Mouse (Mus musculus): ENCODE measurements around the gene Vil1. TPM values are rescaled to one million over a fixed set of nuclear protein-coding genes. Genes with fewer than 3 reads are reported as not detected.
"Not testable (repeated sequence)": the region's sequence is repeated elsewhere in the genome, so short reads cannot be mapped to it uniquely, and the experiment has no call there.

Vil1 gene
- polyA plus RNA-seq, 1 experiment from 2014 or later: 0.15 TPM

- H3K9me3 ChIP-seq; ATAC-seq (ENCODE audit: insufficient number of reproducible peaks, low FRiP score, low TSS enrichment, low read depth); H3K27me3 ChIP-seq; H3K9ac ChIP-seq: not testable (repeated sequence)
- WGBS: 10% methylated on average over 12 of the region's 12 CpGs
- Histone ChIP-seq H3K4me1 (peaks cover 42% of the 10 kb centered on the region), H3K27ac (peak overlapping the region; percentile 96), H3K4me3 (peak overlapping the region; percentile 44), H3K36me3 (peaks cover 24% of the 10 kb centered on the region), H3K4me2 (peak overlapping the region; percentile 81)
Observed at GRCm38 (mm10) chr1:74396456-74397222, 12.5 kb upstream of the Vil1 start.

- Histone ChIP-seq H3K36me3 (peaks cover 24% of the 10 kb centered on the region), H3K4me1 (peaks cover 42% of the 10 kb centered on the region), H3K4me3 (peak overlapping the region; percentile 44), H3K9ac (peak overlapping the region; percentile 40), H3K9me3 (no peaks in the 10 kb centered on the region), H3K27me3 (no peaks in the 10 kb centered on the region; the same call in 1 of the 2 replicates), H3K27ac (peak overlapping the region; percentile 96), H3K4me2 (peak overlapping the region; percentile 81)
- ATAC-seq (ENCODE audit: insufficient number of reproducible peaks, low FRiP score, low TSS enrichment, low read depth): peak; percentile 88
- WGBS: under 1% methylated on average over 40 of the region's 41 CpGs
Observed at GRCm38 (mm10) chr1:74397268-74397918, 11.8 kb upstream of the Vil1 start.

DNA sequence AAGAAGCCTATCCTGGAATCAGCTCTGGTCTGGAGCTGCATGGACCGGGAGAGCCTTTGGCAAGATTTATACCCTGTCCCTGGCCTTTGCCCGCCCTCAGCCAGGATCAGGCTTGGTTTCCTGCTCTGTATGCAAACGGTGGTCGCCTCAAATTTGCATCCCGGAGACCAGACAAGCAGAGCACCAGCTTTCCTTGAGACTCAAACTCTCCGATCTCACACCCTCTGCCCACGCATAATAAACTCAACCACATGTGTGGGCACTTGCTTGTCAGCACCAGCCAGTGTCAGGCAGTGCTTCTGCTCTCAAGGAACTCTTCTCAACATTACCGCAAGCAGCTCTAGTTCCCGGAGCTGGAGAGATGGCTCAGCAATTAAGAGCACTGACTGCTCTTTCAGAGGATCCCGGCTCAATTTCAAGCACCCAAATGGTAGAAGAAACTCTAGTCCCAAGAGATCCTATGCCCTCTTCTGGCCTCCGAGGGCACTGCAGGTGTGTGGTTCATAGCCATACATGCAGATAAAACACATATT, 11.2 kb upstream of the Vil1 start:
- Histone ChIP-seq H3K9ac (peak overlapping the region; percentile 40), H3K36me3 (peaks cover 24% of the 10 kb centered on the region), H3K4me2 (peak overlapping the region; percentile 81), H3K27me3 (no peaks in the 10 kb centered on the region; the same call in 1 of the 2 replicates), H3K9me3 (no peaks in the 10 kb centered on the region), H3K4me3 (peak overlapping the region; percentile 44), H3K4me1 (peaks cover 37% of the 10 kb centered on the region), H3K27ac (peak overlapping the region; percentile 96)
- peak; percentile 20 for ATAC-seq (ENCODE audit: insufficient number of reproducible peaks, low FRiP score, low TSS enrichment, low read depth)
- WGBS: 5% methylated on average over 11 of the region's 11 CpGs

- H3K4me2 ChIP-seq: no peak overlapping the region
- H3K36me3 ChIP-seq: no peaks in the 10 kb centered on the region
- no peak overlapping the region for H3K9ac ChIP-seq
- H3K27me3 ChIP-seq: no peaks in the 10 kb centered on the region; the same call in 1 of the 2 replicates
- WGBS: 82% methylated on average over 3 of the region's 3 CpGs
- no peak for ATAC-seq (ENCODE audit: insufficient number of reproducible peaks, low FRiP score, low TSS enrichment, low read depth)
- no peak overlapping the region for H3K27ac ChIP-seq
- no peak overlapping the region for H3K4me3 ChIP-seq
- peaks cover 18% of the 10 kb centered on the region; the same call in 1 of the 2 replicates for H3K4me1 ChIP-seq
- H3K9me3 ChIP-seq: no peaks in the 10 kb centered on the region
Observed at GRCm38 (mm10) chr1:74400531-74400930, 8.6 kb upstream of the Vil1 start.

DNA sequence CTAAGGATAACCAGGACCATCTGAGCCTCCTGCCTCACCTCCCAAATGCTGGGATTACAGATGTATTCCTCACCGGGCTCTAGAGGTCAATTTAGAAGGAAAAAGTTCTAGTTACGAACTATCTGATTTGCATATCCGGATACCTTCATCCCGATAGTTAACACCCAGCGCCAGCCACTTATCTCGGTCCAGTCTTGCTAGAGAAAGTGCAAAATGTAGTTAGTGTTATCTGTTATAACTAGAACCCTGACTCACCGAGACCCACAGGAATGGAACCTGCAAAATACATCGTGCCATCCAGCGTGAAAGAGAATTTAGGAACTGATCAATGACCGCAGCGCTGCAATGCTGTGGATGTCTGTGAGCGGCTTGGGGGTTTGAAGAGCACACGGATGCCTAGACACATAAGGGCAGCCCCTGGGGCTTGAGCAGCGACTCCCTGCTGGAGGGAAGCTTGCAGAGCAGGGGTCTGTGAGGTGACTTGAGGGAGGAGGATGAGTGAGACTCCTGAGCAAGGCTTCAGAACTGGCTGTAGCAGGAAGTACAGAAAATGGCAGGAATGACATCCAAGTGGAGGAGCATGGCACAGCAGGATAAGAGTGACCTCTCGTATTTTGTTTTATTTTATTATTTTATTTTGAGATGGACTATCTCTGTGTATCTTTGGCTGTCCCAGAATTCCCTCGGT, 8.0 kb upstream of the Vil1 start:
- Histone ChIP-seq H3K27me3 (no peaks in the 10 kb centered on the region; the same call in 1 of the 2 replicates), H3K4me2 (no peak overlapping the region), H3K9ac (no peak overlapping the region), H3K36me3 (no peaks in the 10 kb centered on the region), H3K4me1 (peaks cover 18% of the 10 kb centered on the region; the same call in 1 of the 2 replicates), H3K4me3 (no peak overlapping the region), H3K27ac (no peak overlapping the region), H3K9me3 (no peaks in the 10 kb centered on the region)
- no peak for ATAC-seq (ENCODE audit: insufficient number of reproducible peaks, low FRiP score, low TSS enrichment, low read depth)
- WGBS: 51% methylated on average over 16 of the region's 16 CpGs

DNA sequence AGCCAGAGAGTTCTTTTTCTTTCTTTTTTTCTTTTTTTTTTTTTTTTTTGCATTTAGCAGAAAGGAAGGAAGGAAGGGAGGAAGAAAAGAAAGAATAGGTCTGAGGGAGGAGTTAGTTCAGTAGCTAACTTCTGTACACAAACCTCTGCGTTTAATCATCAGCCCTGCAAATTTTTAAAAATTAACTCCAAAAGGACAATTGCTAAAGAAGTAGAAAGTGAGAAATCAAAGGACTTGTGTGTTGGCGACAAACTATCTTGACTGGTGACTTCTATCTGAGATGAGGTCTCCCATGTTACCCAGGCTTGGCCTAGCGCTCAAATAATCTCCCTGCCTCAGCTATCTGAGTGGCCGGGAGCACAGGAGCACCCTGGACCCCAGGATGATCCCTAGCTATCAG, 5.0 kb upstream of the Vil1 start:
- Histone ChIP-seq H3K4me2 (no peak overlapping the region), H3K36me3 (no peaks in the 10 kb centered on the region), H3K9ac (no peak overlapping the region), H3K4me3 (no peak overlapping the region), H3K9me3 (no peaks in the 10 kb centered on the region), H3K27ac (no peak overlapping the region), H3K27me3 (no peaks in the 10 kb centered on the region; the same call in 1 of the 2 replicates), H3K4me1 (peaks cover 4% of the 10 kb centered on the region; the same call in 1 of the 2 replicates)
- WGBS: 90% methylated on average over 4 of the region's 4 CpGs
- no peak for ATAC-seq (ENCODE audit: insufficient number of reproducible peaks, low FRiP score, low TSS enrichment, low read depth)

- Histone ChIP-seq H3K4me1 (peaks cover 4% of the 10 kb centered on the region; the same call in 1 of the 2 replicates), H3K4me2 (no peak overlapping the region), H3K4me3 (no peak overlapping the region), H3K27ac (no peak overlapping the region), H3K9ac (no peak overlapping the region), H3K27me3 (no peaks in the 10 kb centered on the region), H3K36me3 (no peaks in the 10 kb centered on the region), H3K9me3 (no peaks in the 10 kb centered on the region)
- no peak for ATAC-seq (ENCODE audit: insufficient number of reproducible peaks, low FRiP score, low TSS enrichment, low read depth)
- WGBS: 60% methylated on average over 2 of the region's 2 CpGs
Observed at GRCm38 (mm10) chr1:74411753-74412325, 2.7 kb downstream of the Vil1 start.

GRCm38 (mm10) chr1:74412711-74413110, 3.5 kb downstream of the Vil1 start:
- Histone ChIP-seq H3K4me3 (no peak overlapping the region), H3K9me3 (no peaks in the 10 kb centered on the region), H3K9ac (no peak overlapping the region), H3K36me3 (no peaks in the 10 kb centered on the region), H3K27me3 (no peaks in the 10 kb centered on the region), H3K4me1 (peaks cover 4% of the 10 kb centered on the region; the same call in 1 of the 2 replicates), H3K4me2 (no peak overlapping the region), H3K27ac (no peak overlapping the region)
- WGBS: 78% methylated on average over 8 of the region's 8 CpGs
- no peak for ATAC-seq (ENCODE audit: insufficient number of reproducible peaks, low FRiP score, low TSS enrichment, low read depth)

GRCm38 (mm10) chr1:74415143-74415542, 6.0 kb downstream of the Vil1 start:
- no peak overlapping the region for H3K27ac ChIP-seq
- H3K4me1 ChIP-seq: no peaks in the 10 kb centered on the region
- H3K36me3 ChIP-seq: no peaks in the 10 kb centered on the region
- 40% methylated on average over 4 of the region's 4 CpGs for WGBS
- H3K4me3 ChIP-seq: no peak overlapping the region
- H3K27me3 ChIP-seq: no peaks in the 10 kb centered on the region
- no peaks in the 10 kb centered on the region for H3K9me3 ChIP-seq
- no peak for ATAC-seq (ENCODE audit: insufficient number of reproducible peaks, low FRiP score, low TSS enrichment, low read depth)
- no peak overlapping the region for H3K4me2 ChIP-seq
- H3K9ac ChIP-seq: no peak overlapping the region

DNA sequence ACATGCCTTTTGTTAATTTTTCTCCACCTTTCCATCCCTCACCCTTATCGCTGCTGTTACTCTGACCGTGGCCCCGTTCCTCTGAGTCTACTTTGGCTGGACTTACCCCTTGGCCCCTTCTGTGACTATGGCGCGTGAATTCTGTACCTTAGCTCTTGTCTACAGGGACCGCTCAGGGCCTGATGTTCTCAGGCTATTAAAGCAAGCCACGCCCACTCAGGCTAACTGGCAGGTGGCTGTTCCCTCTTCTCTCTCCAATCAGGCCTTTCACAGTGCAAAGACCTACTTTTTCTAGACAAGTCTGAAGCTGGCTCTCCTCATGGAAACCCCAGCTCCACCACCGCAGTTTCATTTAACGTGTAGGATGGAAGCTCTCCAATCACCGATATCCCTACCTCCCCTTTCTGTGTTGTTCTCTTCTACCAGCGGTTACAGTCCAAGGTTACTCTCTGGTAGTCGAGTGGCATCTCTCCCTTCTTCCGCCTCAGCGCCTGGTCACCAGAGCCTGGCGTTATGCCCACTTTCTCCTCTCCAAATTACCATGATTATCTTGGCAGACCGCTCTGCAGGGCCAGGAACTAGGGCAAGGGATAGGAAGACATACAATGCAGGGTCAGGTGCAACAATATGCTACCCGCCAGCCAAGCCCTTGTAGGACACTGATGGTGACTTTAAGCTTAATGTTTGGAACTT, 9.7 kb downstream of the Vil1 start:
- no peaks in the 10 kb centered on the region for H3K27me3 ChIP-seq
- no peak for ATAC-seq (ENCODE audit: insufficient number of reproducible peaks, low FRiP score, low TSS enrichment, low read depth)
- H3K4me3 ChIP-seq: no peak overlapping the region
- H3K9ac ChIP-seq: no peak overlapping the region
- no peaks in the 10 kb centered on the region for H3K9me3 ChIP-seq
- H3K27ac ChIP-seq: no peak overlapping the region
- H3K36me3 ChIP-seq: no peaks in the 10 kb centered on the region
- H3K4me2 ChIP-seq: no peak overlapping the region
- WGBS: 78% methylated on average over 17 of the region's 17 CpGs
- no peaks in the 10 kb centered on the region for H3K4me1 ChIP-seq

DNA sequence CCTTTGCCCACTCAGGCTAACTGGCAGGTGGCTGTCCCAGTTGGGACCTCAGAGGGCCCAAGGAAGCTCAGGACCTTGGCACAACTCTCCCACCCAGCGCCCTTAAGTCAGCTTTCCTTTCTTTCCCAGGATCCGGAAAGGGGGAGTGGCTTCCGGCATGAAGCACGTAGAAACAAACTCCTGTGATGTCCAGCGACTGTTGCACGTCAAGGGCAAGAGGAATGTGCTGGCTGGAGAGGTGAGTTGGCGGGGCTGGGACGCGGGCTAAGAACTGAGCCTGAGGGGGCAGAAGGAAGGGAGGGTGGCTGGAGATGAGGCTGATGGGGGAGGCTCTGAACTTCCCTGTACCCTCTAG, 10.2 kb downstream of the Vil1 start:
- no peaks in the 10 kb centered on the region for H3K4me1 ChIP-seq

More for the DNA sequence above, 10.2 kb downstream of the Vil1 start:
- ATAC-seq (ENCODE audit: insufficient number of reproducible peaks, low FRiP score, low TSS enrichment, low read depth): no peak
- no peak overlapping the region for H3K27ac ChIP-seq
- no peaks in the 10 kb centered on the region for H3K27me3 ChIP-seq
- no peak overlapping the region for H3K4me2 ChIP-seq
- no peaks in the 10 kb centered on the region for H3K36me3 ChIP-seq
- no peak overlapping the region for H3K9ac ChIP-seq
- H3K4me3 ChIP-seq: no peak overlapping the region
- H3K9me3 ChIP-seq: no peaks in the 10 kb centered on the region
- 66% methylated on average over 9 of the region's 9 CpGs for WGBS
